Mouse (Mus musculus): ENCODE results near the gene Hnf1a. TPM values are rescaled to one million over a fixed set of nuclear protein-coding genes. Genes with fewer than 3 reads are reported as not detected.
A peak's percentile ranks its signal among the peaks of the same experiment; 100 is the strongest.
"Not testable (repeated sequence)": the region's sequence is repeated elsewhere in the genome, so short reads cannot be mapped to it uniquely, and the experiment has no call there.

Hnf1a gene
- polyA plus RNA-seq, 1 experiment from 2014 or later, result 0.05 TPM

DNA sequence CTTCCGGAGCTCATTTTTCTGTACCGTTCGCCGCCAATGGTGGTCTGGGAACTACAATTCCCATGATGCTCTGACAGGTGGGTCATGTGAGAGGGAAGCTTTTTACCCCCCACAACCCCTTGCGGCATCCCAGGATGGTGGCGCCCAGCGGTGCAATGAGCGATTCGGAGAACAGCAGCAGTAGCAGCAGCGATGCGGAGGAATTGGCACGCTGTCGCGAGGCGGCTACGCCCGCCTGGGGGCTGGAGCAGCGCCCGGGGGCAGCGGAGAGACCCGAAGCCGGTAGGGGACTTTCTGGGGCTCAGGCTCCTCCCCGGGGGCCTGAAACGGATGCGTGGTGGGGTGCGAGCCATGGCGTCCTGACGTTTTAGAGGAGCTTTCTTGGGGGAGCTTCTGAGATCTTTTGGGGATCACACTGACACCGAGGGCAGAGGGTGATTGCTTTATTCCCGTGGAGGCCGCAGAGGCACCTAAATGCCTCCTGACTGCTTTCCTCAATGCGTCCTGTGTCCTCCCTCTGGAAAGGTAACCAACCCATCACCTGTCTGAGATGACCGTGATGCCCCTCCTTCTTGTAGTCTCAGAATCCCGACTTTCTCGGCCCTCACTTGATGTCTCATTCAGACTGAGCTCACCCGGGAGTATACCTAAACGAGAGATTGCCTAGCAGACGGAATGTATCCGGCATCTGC, 28.7 kb downstream of the Hnf1a start, which contains the start of gene 2210016L21Rik:
Gene 2210016L21Rik, plus strand, starts transcription at position 85 of the 692 bp plus-strand sequence.
- peak; percentile 95 for ATAC-seq
- under 1% methylated on average over 39 of the region's 39 CpGs for WGBS
- Histone ChIP-seq H3K27me3 (ENCODE audit: control insufficient read depth, insufficient read depth, low read depth, low read length) (no peaks in the 10 kb centered on the region), H3K4me2 (ENCODE audit: low read length) (peak within 1 kb of the TSS; percentile 82), H3K27ac (ENCODE audit: low read length) (peak within 1 kb of the TSS; percentile 94), H3K36me3 (ENCODE audit: control insufficient read depth, insufficient read depth, low read length) (peaks cover 13% of the 10 kb centered on the region), H3K9me3 (replicated peaks; ENCODE audit: control insufficient read depth, low read length, poor library complexity, severe bottlenecking) (no peaks in the 10 kb centered on the region), H3K4me1 (ENCODE audit: control insufficient read depth, insufficient read depth, low read length) (peaks cover 11% of the 10 kb centered on the region), H3K9ac (ENCODE audit: low read depth, low read length) (peak within 1 kb of the TSS; percentile 99), H3K4me3 (ENCODE audit: low read depth, low read length) (peak within 1 kb of the TSS; percentile 92)

DNA sequence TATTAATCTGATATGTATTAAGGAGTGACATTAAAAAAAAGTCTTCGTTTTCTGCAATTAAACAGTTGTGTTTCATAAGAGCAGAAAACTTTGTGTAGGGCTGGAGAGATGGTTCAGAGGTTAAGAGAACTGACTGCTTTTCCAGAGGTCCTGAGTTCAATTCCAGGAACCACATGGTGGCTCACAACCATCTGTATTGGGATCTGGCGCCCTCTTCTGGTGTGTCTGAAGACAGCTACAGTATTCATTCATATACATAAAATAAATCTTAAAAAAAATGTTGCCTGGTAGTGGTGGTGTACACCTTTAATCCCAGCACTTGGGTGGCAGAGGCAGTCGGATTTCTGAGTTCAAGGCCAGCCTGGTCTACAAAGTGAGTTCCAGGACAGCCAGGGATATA, 29.8 kb downstream of the Hnf1a start:
- ATAC-seq; H3K9me3 ChIP-seq (replicated peaks; ENCODE audit: control insufficient read depth, low read length, poor library complexity, severe bottlenecking); H3K9ac ChIP-seq (ENCODE audit: low read depth, low read length); H3K36me3 ChIP-seq (ENCODE audit: control insufficient read depth, insufficient read depth, low read length); H3K4me2 ChIP-seq (ENCODE audit: low read length); H3K27me3 ChIP-seq (ENCODE audit: control insufficient read depth, insufficient read depth, low read depth, low read length); H3K4me3 ChIP-seq (ENCODE audit: low read depth, low read length); H3K27ac ChIP-seq (ENCODE audit: low read length): not testable (repeated sequence)
- H3K4me1 ChIP-seq (ENCODE audit: control insufficient read depth, insufficient read depth, low read length), result peaks cover 11% of the 10 kb centered on the region
- WGBS, result 49% methylated on average over 3 of the region's 3 CpGs

DNA sequence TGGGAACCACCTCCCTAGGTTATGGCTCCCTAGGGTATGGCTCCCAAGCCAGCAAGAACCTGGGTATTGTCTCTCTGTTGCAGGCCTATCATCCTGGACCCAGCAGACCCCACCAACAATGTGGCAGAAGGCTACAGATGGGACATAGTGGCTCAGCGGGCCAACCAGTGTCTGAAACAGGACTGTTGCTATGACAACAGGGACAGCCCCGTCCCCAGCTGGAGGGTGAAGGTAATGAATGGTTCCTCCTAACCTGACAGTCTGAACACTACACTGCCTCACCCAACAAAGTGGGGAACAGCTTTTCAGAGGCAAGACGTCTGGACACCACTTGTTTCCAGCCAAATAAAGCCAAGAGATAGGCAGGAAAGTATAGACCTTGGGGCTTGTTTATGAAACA, 35.1 kb downstream of the Hnf1a start:
- Histone ChIP-seq H3K4me3 (ENCODE audit: low read depth, low read length) (no peak overlapping the region), H3K4me1 (ENCODE audit: control insufficient read depth, insufficient read depth, low read length) (no peaks in the 10 kb centered on the region), H3K4me2 (ENCODE audit: low read length) (no peak overlapping the region), H3K27me3 (ENCODE audit: control insufficient read depth, insufficient read depth, low read depth, low read length) (no peaks in the 10 kb centered on the region), H3K9me3 (replicated peaks; ENCODE audit: control insufficient read depth, low read length, poor library complexity, severe bottlenecking) (no peaks in the 10 kb centered on the region), H3K27ac (ENCODE audit: low read length) (no peak overlapping the region), H3K36me3 (ENCODE audit: control insufficient read depth, insufficient read depth, low read length) (no peaks in the 10 kb centered on the region), H3K9ac (ENCODE audit: low read depth, low read length) (no peak overlapping the region)
- WGBS, result 19% methylated on average over 3 of the region's 3 CpGs
- no peak for ATAC-seq

DNA sequence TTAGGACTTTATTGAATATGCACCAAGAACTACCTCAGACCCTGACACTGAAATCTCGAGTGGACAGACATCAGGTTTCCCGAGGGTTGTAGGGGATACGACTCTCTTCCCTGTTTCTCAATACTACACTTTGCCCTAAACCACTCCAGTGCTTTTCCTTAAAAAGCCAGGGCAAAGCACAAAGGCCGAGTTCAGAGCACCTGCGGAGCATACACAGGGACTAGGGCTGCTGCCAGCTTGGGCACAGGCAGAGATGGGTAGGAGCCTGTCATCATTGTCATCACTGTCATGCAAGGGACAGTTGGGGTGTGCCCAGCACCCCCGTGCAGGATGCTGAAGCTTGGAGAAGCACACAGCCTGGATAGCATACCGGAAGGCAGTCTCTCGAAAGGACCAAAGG, 37.7 kb downstream of the Hnf1a start:
- ATAC-seq, result no peak
- no peaks in the 10 kb centered on the region for H3K9me3 ChIP-seq (replicated peaks; ENCODE audit: control insufficient read depth, low read length, poor library complexity, severe bottlenecking)
- H3K27me3 ChIP-seq (ENCODE audit: control insufficient read depth, insufficient read depth, low read depth, low read length), result no peaks in the 10 kb centered on the region
- no peaks in the 10 kb centered on the region for H3K36me3 ChIP-seq (ENCODE audit: control insufficient read depth, insufficient read depth, low read length)
- no peak overlapping the region for H3K4me2 ChIP-seq (ENCODE audit: low read length)
- H3K9ac ChIP-seq (ENCODE audit: low read depth, low read length), result no peak overlapping the region
- no peak overlapping the region for H3K4me3 ChIP-seq (ENCODE audit: low read depth, low read length)
- H3K27ac ChIP-seq (ENCODE audit: low read length), result no peak overlapping the region
- 85% methylated on average over 8 of the region's 8 CpGs for WGBS
- no peaks in the 10 kb centered on the region for H3K4me1 ChIP-seq (ENCODE audit: control insufficient read depth, insufficient read depth, low read length)

DNA sequence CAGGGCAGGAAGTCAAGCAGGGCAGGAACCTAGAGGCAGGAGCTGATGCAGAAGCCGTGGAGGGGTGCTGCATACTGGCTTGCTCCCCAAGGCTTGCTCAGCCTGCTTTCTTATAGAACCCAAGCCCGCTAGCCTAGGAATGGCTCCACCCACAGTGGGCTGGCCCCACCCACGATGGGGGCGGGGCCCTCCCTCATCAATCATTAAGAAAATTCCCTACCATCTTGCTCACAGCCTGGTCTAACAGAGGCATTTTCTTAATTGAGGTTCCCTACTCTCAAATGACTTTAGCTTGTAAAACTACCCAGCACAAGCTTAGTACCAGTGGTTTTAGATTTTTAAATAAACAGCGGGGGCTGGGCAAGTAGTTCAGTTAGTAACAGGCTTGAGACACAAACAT, 39.3 kb downstream of the Hnf1a start:
- Histone ChIP-seq H3K9ac (ENCODE audit: low read depth, low read length) (no peak overlapping the region), H3K9me3 (replicated peaks; ENCODE audit: control insufficient read depth, low read length, poor library complexity, severe bottlenecking) (no peaks in the 10 kb centered on the region), H3K4me1 (ENCODE audit: control insufficient read depth, insufficient read depth, low read length) (no peaks in the 10 kb centered on the region), H3K27ac (ENCODE audit: low read length) (no peak overlapping the region), H3K4me3 (ENCODE audit: low read depth, low read length) (no peak overlapping the region), H3K36me3 (ENCODE audit: control insufficient read depth, insufficient read depth, low read length) (no peaks in the 10 kb centered on the region), H3K4me2 (ENCODE audit: low read length) (no peak overlapping the region), H3K27me3 (ENCODE audit: control insufficient read depth, insufficient read depth, low read depth, low read length) (no peaks in the 10 kb centered on the region)
- WGBS, result 66% methylated on average over 5 of the region's 5 CpGs
- ATAC-seq, result no peak

DNA sequence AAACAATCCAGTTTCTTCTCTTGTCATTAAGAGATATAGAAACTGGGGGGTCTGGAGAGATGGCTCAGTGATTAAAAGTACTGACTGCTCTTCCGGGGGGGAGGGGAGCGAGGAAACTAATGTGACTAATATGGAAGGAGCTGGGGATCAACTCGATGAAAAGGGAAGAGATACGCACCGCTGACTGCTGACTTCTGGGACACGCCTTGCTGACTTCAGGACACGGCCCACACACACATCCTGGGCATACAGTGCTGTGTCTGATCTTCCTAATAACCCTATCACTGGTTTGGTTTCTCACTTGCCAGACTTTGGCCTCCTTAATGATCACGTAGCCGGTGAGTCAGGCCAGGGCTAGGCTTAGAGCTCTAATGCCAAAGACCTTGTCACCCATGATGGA, 44.1 kb downstream of the Hnf1a start:
- Histone ChIP-seq H3K36me3 (ENCODE audit: control insufficient read depth, insufficient read depth, low read length) (no peaks in the 10 kb centered on the region), H3K9ac (ENCODE audit: low read depth, low read length) (no peak overlapping the region), H3K27me3 (ENCODE audit: control insufficient read depth, insufficient read depth, low read depth, low read length) (no peaks in the 10 kb centered on the region), H3K4me1 (ENCODE audit: control insufficient read depth, insufficient read depth, low read length) (no peaks in the 10 kb centered on the region), H3K9me3 (replicated peaks; ENCODE audit: control insufficient read depth, low read length, poor library complexity, severe bottlenecking) (0 out of 2 replicates have a peak, but pooled peaks cover 2% of the 10 kb centered on the region), H3K4me3 (ENCODE audit: low read depth, low read length) (no peak overlapping the region), H3K27ac (ENCODE audit: low read length) (no peak overlapping the region), H3K4me2 (ENCODE audit: low read length) (no peak overlapping the region)
- ATAC-seq, result no peak
- WGBS, result 70% methylated on average over 9 of the region's 9 CpGs

DNA sequence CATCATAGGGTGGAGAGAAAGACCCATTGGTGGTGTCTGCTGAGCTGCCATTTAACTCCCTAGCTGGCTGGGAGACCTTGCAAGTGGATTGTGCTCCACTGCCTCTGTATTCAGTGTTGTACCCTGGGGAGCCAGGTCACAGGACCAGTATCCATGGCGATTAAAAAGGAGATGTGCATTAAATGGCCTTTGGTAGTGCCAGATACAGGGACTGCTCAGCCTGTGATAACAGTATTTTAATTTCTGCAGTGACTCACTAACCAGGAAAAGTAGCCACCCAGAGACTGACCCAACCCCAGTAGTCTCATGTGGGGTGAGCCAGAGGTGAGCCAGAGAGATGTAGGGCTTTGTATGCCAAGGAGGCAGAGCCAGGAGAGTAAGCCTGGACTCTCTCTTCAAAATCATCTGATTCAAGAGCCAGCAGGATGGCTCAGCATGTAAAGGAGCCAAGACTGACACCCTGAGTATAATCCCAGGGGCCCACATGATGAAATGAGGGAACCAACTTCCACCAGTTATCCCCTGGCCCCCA, 44.7 kb downstream of the Hnf1a start:
- no peak overlapping the region for H3K9ac ChIP-seq (ENCODE audit: low read depth, low read length)
- H3K27me3 ChIP-seq (ENCODE audit: control insufficient read depth, insufficient read depth, low read depth, low read length), result no peaks in the 10 kb centered on the region
- H3K4me2 ChIP-seq (ENCODE audit: low read length), result no peak overlapping the region
- H3K9me3 ChIP-seq (replicated peaks; ENCODE audit: control insufficient read depth, low read length, poor library complexity, severe bottlenecking), result 0 out of 2 replicates have a peak, but pooled peaks cover 2% of the 10 kb centered on the region
- no peaks in the 10 kb centered on the region for H3K36me3 ChIP-seq (ENCODE audit: control insufficient read depth, insufficient read depth, low read length)
- no peak overlapping the region for H3K4me3 ChIP-seq (ENCODE audit: low read depth, low read length)
- ATAC-seq, result no peak
- WGBS, result 45% methylated on average over 1 of the region's 1 CpGs
- no peaks in the 10 kb centered on the region for H3K4me1 ChIP-seq (ENCODE audit: control insufficient read depth, insufficient read depth, low read length)
- no peak overlapping the region for H3K27ac ChIP-seq (ENCODE audit: low read length)

DNA sequence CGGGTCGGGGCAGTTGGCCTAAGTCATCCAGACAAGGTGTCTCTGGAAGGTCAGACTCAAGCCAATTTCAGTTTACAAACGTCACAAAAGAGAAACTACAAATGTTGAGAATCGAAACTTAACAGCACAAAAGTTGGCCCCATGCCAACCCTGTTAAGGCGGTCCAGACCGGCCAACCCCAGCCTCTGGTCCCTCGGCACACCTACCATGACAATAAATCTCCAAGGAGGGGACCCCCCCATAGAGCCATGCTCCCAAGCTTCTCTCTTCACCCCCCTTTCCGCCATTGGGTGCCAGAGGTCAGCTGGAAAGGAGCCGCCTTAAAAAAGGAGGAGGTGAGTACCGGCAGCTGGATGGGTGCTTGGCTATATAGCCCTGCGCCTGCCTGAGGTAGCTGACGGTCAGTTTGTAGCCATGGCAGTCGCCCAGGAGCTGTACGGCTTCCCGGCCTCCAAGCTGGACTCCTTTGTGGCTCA, 47.9 kb downstream of the Hnf1a start, which contains the start of gene Oasl1:
Gene Oasl1, plus strand, starts transcription at position 243 of the 476 bp plus-strand sequence.
- H3K9ac ChIP-seq (ENCODE audit: low read depth, low read length), result no peak within 1 kb of the TSS
- no peak for ATAC-seq
- no peaks in the 10 kb centered on the region for H3K4me1 ChIP-seq (ENCODE audit: control insufficient read depth, insufficient read depth, low read length)
- H3K36me3 ChIP-seq (ENCODE audit: control insufficient read depth, insufficient read depth, low read length), result no peaks in the 10 kb centered on the region
- H3K9me3 ChIP-seq (replicated peaks; ENCODE audit: control insufficient read depth, low read length, poor library complexity, severe bottlenecking), result 0 out of 2 replicates have a peak, but pooled peaks cover 2% of the 10 kb centered on the region
- H3K27ac ChIP-seq (ENCODE audit: low read length), result no peak within 1 kb of the TSS
- no peak within 1 kb of the TSS for H3K4me3 ChIP-seq (ENCODE audit: low read depth, low read length)
- no peaks in the 10 kb centered on the region for H3K27me3 ChIP-seq (ENCODE audit: control insufficient read depth, insufficient read depth, low read depth, low read length)
- WGBS, result 50% methylated on average over 15 of the region's 15 CpGs
- H3K4me2 ChIP-seq (ENCODE audit: low read length), result peak within 1 kb of the TSS; percentile 13

DNA sequence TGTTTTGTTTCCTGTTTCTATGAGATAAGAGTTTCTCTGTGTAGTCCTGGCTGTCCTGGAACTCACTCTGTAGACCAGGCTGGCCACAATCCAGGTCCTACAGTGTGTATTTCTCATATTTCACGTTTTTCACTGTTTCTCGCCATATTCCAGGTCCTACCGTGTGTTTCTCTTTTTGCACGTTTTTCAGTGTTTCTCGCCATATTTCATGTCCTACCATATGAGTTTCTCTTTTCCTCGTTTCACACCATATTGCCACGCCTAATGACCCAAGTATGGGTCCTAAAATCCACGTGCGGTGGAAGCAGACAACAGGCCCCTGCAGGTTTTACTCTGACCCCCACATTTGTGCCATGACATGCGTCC, 48.5 kb downstream of the Hnf1a start:
- Histone ChIP-seq H3K9ac (ENCODE audit: low read depth, low read length) (no peak overlapping the region), H3K27me3 (ENCODE audit: control insufficient read depth, insufficient read depth, low read depth, low read length) (no peaks in the 10 kb centered on the region), H3K4me1 (ENCODE audit: control insufficient read depth, insufficient read depth, low read length) (no peaks in the 10 kb centered on the region), H3K36me3 (ENCODE audit: control insufficient read depth, insufficient read depth, low read length) (no peaks in the 10 kb centered on the region), H3K27ac (ENCODE audit: low read length) (no peak overlapping the region), H3K4me3 (ENCODE audit: low read depth, low read length) (no peak overlapping the region), H3K9me3 (replicated peaks; ENCODE audit: control insufficient read depth, low read length, poor library complexity, severe bottlenecking) (0 out of 2 replicates have a peak, but pooled peaks cover 2% of the 10 kb centered on the region), H3K4me2 (ENCODE audit: low read length) (no peak overlapping the region)
- 70% methylated on average over 10 of the region's 10 CpGs for WGBS
- ATAC-seq, result no peak
